Mouse (Mus musculus): ENCODE measurements around the gene Git2. TPM values are rescaled to one million over a fixed set of nuclear protein-coding genes. Genes with fewer than 3 reads are reported as not detected.

The Git2 gene
- not detected in 2 replicates for polyA plus RNA-seq (2012; ENCODE audit: insufficient read depth, insufficient read length, low replicate concordance, missing spikeins)

- H3K4me3 ChIP-seq (ENCODE audit: insufficient read depth, low read depth, low read length) = peak within 1 kb of the TSS; percentile 76
- no peak for TF ChIP-seq CTCF (IDR thresholded peaks at IDR 0.05; ENCODE audit: insufficient read depth, low read depth, low read length)
- no peak for TF ChIP-seq POLR2A (IDR thresholded peaks at IDR 0.05; ENCODE audit: insufficient read depth, low read depth, low read length)
Measured at GRCm38 (mm10) chr5:114775056-114775979, at the start of gene Git2. Gene Git2 (minus strand): TSS chr5:114775517.

GRCm38 (mm10) chr5:114824197-114824596, 48.9 kb upstream of the Git2 start:
- WGBS = 7% methylated on average over 9 of the region's 9 CpGs
- no peak overlapping the region for H3K4me3 ChIP-seq (ENCODE audit: insufficient read depth, low read depth, low read length)

More at GRCm38 (mm10) chr5:114775056-114775979, at the start of gene Git2:
- WGBS = under 1% methylated on average over 63 of the region's 63 CpGs
- Histone ChIP-seq H3K27ac (ENCODE audit: insufficient read depth, low read depth, low read length) (peak within 1 kb of the TSS; percentile 96), H3K4me1 (ENCODE audit: control insufficient read depth, insufficient read depth, low read length) (peaks cover 20% of the 10 kb centered on the region)

GRCm38 (mm10) chr5:114822796-114823688, 47.7 kb upstream of the Git2 start, which contains the start of gene 1500011B03Rik:
Gene 1500011B03Rik (minus strand): TSS chr5:114823468.
- Histone ChIP-seq H3K4me3 (ENCODE audit: insufficient read depth, low read depth, low read length) (peak within 1 kb of the TSS; percentile 98), H3K27ac (ENCODE audit: insufficient read depth, low read depth, low read length) (peak within 1 kb of the TSS; percentile 80), H3K4me1 (ENCODE audit: control insufficient read depth, insufficient read depth, low read length) (peaks cover 11% of the 10 kb centered on the region)
- WGBS = 6% methylated on average over 52 of the region's 53 CpGs
- TF ChIP-seq POLR2A (IDR thresholded peaks at IDR 0.05; ENCODE audit: insufficient read depth, low read depth, low read length) (peak; percentile 62; the same call in 1 of the 2 replicates), CTCF (IDR thresholded peaks at IDR 0.05; ENCODE audit: insufficient read depth, low read depth, low read length) (no peak)

More at GRCm38 (mm10) chr5:114824197-114824596, 48.9 kb upstream of the Git2 start:
- TF ChIP-seq CTCF (IDR thresholded peaks at IDR 0.05; ENCODE audit: insufficient read depth, low read depth, low read length) (peak; percentile 96), POLR2A (IDR thresholded peaks at IDR 0.05; ENCODE audit: insufficient read depth, low read depth, low read length) (no peak)
- Histone ChIP-seq H3K27ac (ENCODE audit: insufficient read depth, low read depth, low read length) (no peak overlapping the region), H3K4me1 (ENCODE audit: control insufficient read depth, insufficient read depth, low read length) (peaks cover 6% of the 10 kb centered on the region)

- WGBS = 75% methylated on average over 11 of the region's 11 CpGs
- Histone ChIP-seq H3K4me3 (ENCODE audit: insufficient read depth, low read depth, low read length) (no peak overlapping the region), H3K4me1 (ENCODE audit: control insufficient read depth, insufficient read depth, low read length) (peaks cover 6% of the 10 kb centered on the region), H3K27ac (ENCODE audit: insufficient read depth, low read depth, low read length) (no peak overlapping the region)
- no peak for TF ChIP-seq POLR2A (IDR thresholded peaks at IDR 0.05; ENCODE audit: insufficient read depth, low read depth, low read length)
- no peak for TF ChIP-seq CTCF (IDR thresholded peaks at IDR 0.05; ENCODE audit: insufficient read depth, low read depth, low read length)
Measured at GRCm38 (mm10) chr5:114818124-114818523, 42.8 kb upstream of the Git2 start.

- H3K27ac ChIP-seq (ENCODE audit: insufficient read depth, low read depth, low read length) = no peak overlapping the region
- no peak overlapping the region for H3K4me3 ChIP-seq (ENCODE audit: insufficient read depth, low read depth, low read length)
- WGBS = 75% methylated on average over 6 of the region's 6 CpGs
- H3K4me1 ChIP-seq (ENCODE audit: control insufficient read depth, insufficient read depth, low read length) = peaks cover 13% of the 10 kb centered on the region
- TF ChIP-seq POLR2A (IDR thresholded peaks at IDR 0.05; ENCODE audit: insufficient read depth, low read depth, low read length) (no peak), CTCF (IDR thresholded peaks at IDR 0.05; ENCODE audit: insufficient read depth, low read depth, low read length) (no peak)
Measured at GRCm38 (mm10) chr5:114816599-114816998, 41.3 kb upstream of the Git2 start.

GRCm38 (mm10) chr5:114813525-114814181, 38.3 kb upstream of the Git2 start:
- TF ChIP-seq POLR2A (IDR thresholded peaks at IDR 0.05; ENCODE audit: insufficient read depth, low read depth, low read length) (peak; percentile 87), CTCF (IDR thresholded peaks at IDR 0.05; ENCODE audit: insufficient read depth, low read depth, low read length) (no peak)
- H3K4me3 ChIP-seq (ENCODE audit: insufficient read depth, low read depth, low read length) = peak overlapping the region; percentile 77
- H3K27ac ChIP-seq (ENCODE audit: insufficient read depth, low read depth, low read length) = peak overlapping the region; percentile 87
- peaks cover 17% of the 10 kb centered on the region for H3K4me1 ChIP-seq (ENCODE audit: control insufficient read depth, insufficient read depth, low read length)
- under 1% methylated on average over 50 of the region's 50 CpGs for WGBS

- Histone ChIP-seq H3K4me1 (ENCODE audit: control insufficient read depth, insufficient read depth, low read length) (peaks cover 20% of the 10 kb centered on the region), H3K4me3 (ENCODE audit: insufficient read depth, low read depth, low read length) (no peak overlapping the region), H3K27ac (ENCODE audit: insufficient read depth, low read depth, low read length) (no peak overlapping the region)
- WGBS = 87% methylated on average over 5 of the region's 5 CpGs
- TF ChIP-seq POLR2A (IDR thresholded peaks at IDR 0.05; ENCODE audit: insufficient read depth, low read depth, low read length) (no peak), CTCF (IDR thresholded peaks at IDR 0.05; ENCODE audit: insufficient read depth, low read depth, low read length) (no peak)
Measured at GRCm38 (mm10) chr5:114809826-114810225, 34.5 kb upstream of the Git2 start.

- Histone ChIP-seq H3K4me1 (ENCODE audit: control insufficient read depth, insufficient read depth, low read length) (peaks cover 20% of the 10 kb centered on the region), H3K27ac (ENCODE audit: insufficient read depth, low read depth, low read length) (no peak overlapping the region), H3K4me3 (ENCODE audit: insufficient read depth, low read depth, low read length) (no peak overlapping the region)
- WGBS = 78% methylated on average over 10 of the region's 10 CpGs
- TF ChIP-seq POLR2A (IDR thresholded peaks at IDR 0.05; ENCODE audit: insufficient read depth, low read depth, low read length) = no peak
- no peak for TF ChIP-seq CTCF (IDR thresholded peaks at IDR 0.05; ENCODE audit: insufficient read depth, low read depth, low read length)
Measured at GRCm38 (mm10) chr5:114809181-114809756, 34.0 kb upstream of the Git2 start.

All from olfactory bulb, adult 2 months (tissue).